Mouse (Mus musculus) lung, postnatal 25 days (tissue): ENCODE results near the gene Fjx1.
A peak's percentile ranks its signal among the peaks of the same experiment; 100 is the strongest.

Experiments used
- DNase-seq: peaks from one replicate; pipeline ENCODE4 v3.0.0; 2022; ENCODE audit warnings: low spot score

Fjx1 gene

DNA sequence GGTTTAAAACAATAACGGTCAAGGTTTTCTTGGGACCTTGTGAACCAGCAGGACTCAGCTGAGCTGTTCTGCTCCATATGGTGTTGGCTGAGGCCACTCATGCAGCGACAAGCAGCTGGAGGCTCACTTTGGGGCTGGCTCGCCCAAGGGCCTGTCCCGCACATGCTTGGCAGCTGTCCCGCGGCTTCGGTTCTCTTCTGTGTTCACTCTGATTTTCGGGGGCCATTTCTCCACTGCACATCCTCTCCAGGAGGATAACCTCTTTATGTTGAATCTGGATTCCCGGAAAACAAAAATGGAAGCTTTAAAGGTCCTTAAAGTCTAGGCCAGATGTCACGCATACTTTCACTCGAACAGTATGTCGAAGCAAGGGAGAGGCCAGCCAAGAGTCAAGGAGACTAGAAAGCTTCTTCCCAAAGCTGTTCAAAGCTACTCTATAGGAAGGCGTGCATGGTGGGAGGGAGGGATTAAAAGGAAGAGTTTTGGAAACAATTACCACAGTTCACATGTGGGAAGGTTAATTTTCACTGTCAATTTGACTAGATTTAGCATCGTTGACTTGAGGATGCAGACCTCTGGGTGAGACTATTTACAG is 36.1 kb downstream of the Fjx1 start:
- DNase-seq = no peak

DNA sequence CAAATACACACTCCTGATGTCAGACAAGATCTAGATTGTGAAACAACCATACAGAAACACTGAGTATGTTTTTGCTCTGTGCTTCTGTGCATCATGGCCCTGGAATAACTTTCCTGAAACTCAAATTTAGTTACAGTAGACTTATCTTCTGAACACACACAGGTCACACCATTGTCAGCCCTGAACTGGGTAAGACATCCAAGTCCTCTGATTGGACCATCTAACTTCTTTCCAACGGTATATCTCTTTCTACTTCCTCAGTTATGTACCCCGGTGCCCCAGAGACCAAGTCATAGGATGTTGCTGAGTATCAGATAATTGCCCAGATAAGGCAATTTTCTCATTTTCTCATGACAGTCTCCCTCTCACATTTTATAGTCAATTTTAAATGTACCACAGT is 39.6 kb downstream of the Fjx1 start:
- no peak for DNase-seq

DNA sequence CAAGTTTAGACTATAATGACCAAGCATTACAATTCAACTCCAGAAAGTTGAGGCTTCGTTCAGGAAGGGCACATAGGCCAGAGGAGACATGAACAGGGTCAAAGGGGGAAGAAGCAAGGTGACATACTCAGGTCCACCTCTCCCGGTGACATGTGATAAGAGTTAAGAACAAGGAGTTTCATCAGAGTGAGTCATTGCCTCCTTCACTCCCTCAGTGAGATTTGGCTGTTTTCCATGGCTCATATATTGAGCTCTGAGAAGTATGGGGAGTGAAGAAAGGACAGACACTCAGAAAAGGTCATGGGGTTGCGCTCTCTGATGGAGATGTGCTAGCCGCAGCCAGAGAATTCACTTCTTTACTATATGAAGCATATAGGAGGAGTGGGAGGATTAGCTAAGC is 41.7 kb downstream of the Fjx1 start:
- no peak for DNase-seq

DNA sequence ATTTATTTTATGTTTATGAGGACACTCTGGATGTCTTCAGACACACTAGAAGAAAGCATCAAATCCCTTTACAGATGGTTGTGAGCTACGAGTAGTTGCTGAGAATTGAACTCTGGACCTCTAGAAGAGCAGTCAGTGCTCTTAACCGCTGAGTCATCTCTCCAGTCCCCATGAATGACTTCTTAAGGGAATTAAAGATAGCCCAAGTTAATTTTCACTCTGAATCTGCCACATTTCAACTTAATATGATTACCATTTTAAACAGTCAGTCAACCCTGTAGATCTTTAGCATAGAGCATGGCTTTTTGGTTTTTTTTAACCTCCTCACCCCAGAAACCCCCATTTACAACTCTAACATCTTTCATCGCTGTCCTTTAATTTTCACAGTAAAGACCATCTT is 42.6 kb downstream of the Fjx1 start:
- no peak for DNase-seq

DNA sequence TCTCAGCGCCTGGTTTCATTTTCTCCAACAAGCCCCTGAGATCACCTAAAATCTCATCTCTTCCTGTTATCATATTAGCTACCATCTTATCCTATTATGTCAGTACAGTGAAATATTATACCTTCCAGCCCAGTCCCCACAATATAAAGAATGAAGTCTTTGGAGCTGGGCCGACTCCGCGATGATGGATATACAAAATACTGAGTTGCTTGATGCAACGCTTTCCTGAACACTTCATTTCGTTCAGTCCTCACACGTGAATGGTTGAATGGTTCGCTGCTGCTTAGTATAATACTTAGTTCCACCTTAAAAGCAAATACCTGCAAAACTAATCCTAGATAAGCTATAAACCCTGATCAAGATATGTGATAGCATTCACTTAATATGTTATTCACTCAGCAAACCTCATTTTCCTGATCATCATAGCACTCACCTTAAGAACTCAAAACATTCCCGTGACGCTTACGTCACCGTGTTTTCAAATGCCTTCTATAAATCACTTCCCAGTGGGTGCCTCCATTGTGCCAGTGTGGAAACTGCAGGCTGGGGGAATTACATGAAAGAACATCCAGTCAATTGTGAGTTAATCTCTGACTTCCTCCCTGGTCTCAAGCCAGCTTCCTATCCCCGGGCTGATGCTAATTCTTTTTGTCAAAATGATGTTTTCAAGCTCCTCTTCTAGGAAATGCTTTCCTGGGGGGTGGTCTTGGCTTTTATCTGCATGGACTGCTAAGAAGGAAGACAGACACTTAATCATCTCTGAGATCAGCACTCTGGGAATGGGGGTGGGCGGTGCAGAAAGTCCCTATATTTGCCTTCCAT is 44.7 kb downstream of the Fjx1 start, which contains the start of gene Trim44:
Gene Trim44 (minus strand): TSS at position 466 of the 822 bp plus-strand sequence.
- DNase-seq = no peak

DNA sequence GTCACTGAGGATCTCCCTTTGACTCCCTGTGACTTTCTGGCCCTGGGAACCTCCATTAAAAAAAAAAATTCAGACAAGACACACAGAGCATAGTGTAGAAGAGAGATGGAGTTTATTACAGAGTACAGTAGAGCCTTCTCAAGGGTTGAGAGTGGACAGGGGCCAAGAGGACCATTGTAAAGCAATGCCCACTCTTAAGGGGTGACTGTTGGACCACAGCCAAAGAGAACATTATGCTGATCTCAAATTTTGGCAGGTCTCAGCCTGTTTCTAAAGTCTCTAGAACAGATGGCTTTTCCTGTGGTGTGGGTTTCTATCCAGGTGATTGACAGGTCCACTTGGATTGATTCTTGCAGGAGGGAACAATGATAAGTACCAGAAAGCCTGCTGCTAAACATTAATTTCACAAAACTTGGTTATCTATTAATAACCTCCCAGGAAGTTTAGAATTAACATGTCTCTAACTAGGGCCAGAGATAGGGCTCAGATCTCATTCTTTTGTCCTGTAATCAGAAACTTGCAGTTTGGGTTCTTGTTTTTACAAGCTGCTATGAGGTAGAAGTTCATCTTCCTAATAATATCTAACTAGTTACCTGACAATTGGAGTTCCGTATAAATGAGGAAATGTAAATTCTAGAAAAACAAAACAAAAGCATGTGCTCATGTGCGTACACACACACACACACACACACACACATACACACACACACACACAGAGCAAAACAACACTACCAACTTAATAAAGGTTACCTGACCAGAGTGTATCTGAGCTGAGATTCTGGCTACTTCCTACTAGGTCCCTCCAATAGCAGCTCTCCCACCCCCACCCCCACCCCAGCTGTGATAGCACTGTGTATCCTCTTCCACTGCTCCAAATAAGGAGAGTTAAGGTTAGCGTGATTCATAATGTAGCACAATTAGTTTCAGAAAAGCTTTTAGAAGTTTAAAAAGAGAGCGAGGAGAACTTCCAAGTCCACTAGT is 45.7 kb downstream of the Fjx1 start:
- DNase-seq = peak; percentile 17

DNA sequence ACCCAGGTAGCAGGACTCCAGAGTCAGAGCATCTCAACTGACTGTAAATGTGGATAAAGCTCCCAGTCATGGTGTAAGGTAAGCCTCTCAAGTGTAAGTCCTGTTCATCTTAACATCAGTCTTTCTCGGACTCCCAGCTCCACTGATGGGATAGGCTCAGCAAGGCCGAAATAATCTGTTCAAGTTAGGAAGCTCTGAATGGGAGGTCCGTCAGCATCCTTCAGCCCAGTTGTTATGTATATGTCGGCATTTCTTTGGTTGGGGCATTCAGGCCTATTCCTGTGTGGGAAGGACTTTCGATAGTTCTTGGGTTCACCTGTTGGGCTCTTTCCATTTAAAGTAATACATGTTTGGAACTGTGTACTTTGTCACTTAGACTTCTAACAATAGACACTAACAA is 48.3 kb downstream of the Fjx1 start:
- no peak for DNase-seq

DNA sequence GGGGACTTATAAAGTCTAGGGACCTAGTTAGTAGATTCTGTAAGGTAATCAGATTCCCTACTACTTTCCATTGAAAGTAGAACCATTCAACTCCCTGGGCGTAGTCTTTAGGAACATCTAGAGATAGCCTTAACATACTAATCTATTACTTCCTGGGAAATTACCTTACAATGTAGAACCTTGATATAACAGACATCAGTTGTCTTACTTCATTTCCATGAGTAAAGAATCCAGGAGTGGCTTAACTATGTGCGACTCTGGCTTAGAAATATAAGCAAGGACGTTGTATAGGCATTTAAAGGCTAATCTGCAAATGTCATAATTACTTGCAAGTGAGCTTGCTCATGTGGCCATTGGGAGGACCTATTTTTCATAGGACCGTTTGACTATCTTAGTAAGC is 49.0 kb downstream of the Fjx1 start:
- DNase-seq = no peak

DNA sequence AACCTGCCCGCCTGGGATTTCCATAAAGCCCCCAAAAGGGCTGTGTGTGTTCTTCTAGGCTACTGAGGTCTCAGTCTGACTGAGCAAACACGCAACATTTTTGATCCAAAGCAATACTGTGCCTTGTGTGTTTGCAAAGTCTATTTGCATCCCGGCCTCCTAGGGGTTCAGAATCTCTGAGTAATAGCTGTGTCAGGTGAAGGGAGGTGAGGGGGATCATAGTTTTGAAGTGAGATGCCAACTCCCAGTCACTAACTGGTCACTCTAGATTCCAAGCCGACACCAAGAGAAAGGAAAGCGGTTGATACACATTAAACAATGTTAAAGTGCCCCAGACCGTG is 51.0 kb downstream of the Fjx1 start:
- peak; percentile 11 for DNase-seq

DNA sequence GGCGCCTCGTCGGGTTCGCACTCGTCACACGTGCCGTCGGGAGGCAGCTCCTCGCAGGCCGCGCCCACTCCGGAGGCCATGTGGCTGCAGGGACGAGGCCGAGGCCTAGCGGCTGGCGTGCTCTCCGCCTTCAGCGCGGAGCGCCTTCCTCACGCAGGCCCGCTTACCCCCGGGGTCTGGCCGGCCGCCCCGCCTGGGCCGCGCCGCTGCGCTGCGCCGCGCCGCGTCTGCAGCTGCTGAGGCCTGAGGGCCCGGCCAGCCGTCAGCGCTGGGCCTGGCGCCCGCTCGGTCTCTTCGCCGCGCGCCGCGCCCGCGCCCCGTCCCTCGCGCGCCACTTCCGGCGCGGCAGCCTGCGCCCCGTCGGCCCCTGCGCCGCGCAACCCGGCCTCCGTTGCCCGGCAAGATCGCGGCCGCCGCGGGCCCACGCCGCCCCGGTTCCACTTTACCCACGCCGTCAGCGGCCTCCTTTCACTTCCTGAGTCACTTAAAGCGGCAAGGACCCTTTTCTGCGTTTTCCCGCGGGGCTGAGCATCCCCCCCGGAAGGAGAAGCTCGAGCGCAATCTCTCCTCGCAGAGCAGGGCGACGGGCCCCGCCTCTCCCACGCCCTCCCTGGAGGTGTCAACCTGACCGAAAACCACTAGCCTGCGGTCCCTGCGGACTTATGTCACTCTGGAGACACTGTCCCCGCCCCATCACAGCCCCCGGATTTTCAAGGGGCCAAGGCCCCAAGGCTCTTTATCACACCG is 51.5 kb downstream of the Fjx1 start:
- DNase-seq = peak; percentile 92

DNA sequence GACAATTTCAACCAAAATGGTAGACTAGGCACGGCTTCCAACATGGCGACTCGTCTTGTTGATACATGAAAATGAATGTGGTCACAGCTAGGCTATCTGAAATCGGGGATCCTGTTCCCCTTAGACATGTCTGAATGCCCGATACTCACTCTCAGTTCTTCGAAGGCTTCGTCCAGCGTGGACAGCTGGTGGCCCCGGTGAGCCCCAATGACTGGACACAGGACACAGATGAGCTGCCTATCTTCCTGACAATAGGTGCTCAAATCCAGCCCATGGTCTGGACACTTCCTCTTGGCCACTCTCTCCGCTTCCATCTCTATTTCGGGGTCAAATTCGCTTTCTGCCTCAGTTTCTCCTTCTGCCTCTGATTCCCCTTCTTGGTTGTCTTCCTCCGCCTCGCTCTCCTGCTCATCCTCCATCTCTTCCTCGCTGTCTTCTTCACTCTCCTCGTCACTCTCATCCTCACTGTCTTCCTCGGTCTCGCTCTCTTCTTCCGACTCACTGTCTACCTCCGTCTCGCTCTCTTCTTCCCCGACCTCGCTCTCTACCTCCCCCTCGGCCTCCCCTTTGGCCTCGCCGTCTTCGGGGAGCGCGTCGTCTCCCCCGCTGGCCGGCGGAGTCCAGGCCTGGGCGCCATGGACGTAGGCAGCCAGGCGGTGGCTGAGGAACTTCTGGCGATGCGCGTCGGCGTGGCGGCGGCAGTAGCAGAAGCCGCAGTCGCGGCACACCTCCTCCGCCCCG is 52.3 kb downstream of the Fjx1 start:
- DNase-seq = no peak
